Mouse (Mus musculus) liver, embryonic 16.5 days (tissue): ENCODE measurements around the gene Plpp3. TPM values are rescaled to one million over a fixed set of nuclear protein-coding genes. Genes with fewer than 3 reads are reported as not detected.

Experiments
- ATAC-seq: fragments of 200-750 bp; cut with Nextera tagmentation; 2 replicates; pipeline ENCODE4 v1.8.0; 2017; ENCODE audit warnings: low read depth, mild to moderate bottlenecking, moderate number of reproducible peaks, moderate library complexity
- H3K27ac ChIP-seq: fragments of 300-500 bp; sonication (generic); 2 replicates; pipeline ENCODE4 v1.5.1; 2014; ENCODE audit warnings: mild to moderate bottlenecking, low read length
- H3K27me3 ChIP-seq: fragments of 300-500 bp; sonication (generic); 2 replicates; pipeline ENCODE4 v1.6.1; 2014; ENCODE audit warnings: low read depth, low read length, mixed read lengths; ENCODE audit not compliant: control insufficient read depth, insufficient read depth
- H3K36me3 ChIP-seq: fragments of 300-500 bp; sonication (generic); 2 replicates; pipeline ENCODE4 v1.6.1; 2014; ENCODE audit warnings: mild to moderate bottlenecking; ENCODE audit not compliant: control insufficient read depth, insufficient read depth
- H3K4me1 ChIP-seq: fragments of 300-500 bp; sonication (generic); 2 replicates; pipeline ENCODE4 v1.6.1; 2014; ENCODE audit warnings: low read depth, low read length, mixed read lengths; ENCODE audit not compliant: control insufficient read depth
- H3K4me2 ChIP-seq: fragments of 300-500 bp; sonication (generic); 2 replicates; pipeline ENCODE4 v1.6.1; 2014; ENCODE audit warnings: low read depth, low read length, mixed read lengths
- H3K4me3 ChIP-seq: fragments of 300-500 bp; sonication (generic); 2 replicates; pipeline ENCODE4 v1.5.1; 2014; ENCODE audit warnings: low read depth, mild to moderate bottlenecking, low read length
- H3K9ac ChIP-seq: fragments of 300-500 bp; sonication (generic); 2 replicates; pipeline ENCODE4 v1.6.1; 2014; ENCODE audit warnings: low read depth, low read length
- H3K9me3 ChIP-seq: fragments of 300-500 bp; sonication (generic); replicated peaks from 2 replicates; pipeline ENCODE4 v1.6.1; 2016; ENCODE audit warnings: low read length; ENCODE audit not compliant: control insufficient read depth
- WGBS: fragments of 180-500 bp; shearing (Covaris S2); extraction: QIAGEN DNeasy Blood & Tissue Kit; methylation state at CpG from one replicate; pipeline ENCODE4 v1.1.7; 2014; ENCODE audit not compliant: insufficient replicate concordance; 5-methylcytosine and 5-hydroxymethylcytosine counted together
- polyA plus RNA-seq: library from polyadenylated mRNA; unstranded; fragments of >200 nt; fragmentation: Nextera tagmentation; extraction: Ambion mirVana; gene quantifications from 2 replicates; pipeline ENCODE4 v1.2.1, GENCODE M21; 2015

Plpp3 gene
- polyA plus RNA-seq, 1 experiment from 2014 or later: 21.2 TPM

DNA sequence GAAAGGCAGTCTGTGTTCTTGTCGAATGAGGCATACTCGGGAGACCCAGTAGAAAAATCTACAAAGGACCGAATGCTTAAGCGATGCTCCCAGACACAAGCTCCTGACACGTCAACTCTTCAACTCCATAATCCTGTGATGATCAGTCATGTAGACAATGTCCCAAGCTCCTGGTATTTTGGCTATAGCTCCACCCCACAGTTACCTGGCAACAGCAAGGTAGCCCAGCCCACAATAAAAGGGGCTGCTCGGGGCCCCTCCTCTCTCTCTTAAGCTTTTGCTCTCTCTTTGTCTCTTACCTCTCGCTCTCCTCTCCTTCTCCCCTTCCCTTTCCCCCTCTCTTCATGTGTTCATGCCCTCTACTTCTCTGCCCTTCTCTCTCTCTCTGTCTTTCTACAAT, 83.1 kb downstream of the Plpp3 start:
- 72% methylated on average over 7 of the region's 7 CpGs for WGBS

GRCm38 (mm10) chr4:105244931-105245330, 87.8 kb downstream of the Plpp3 start:
- no peak overlapping the region for H3K9ac ChIP-seq
- peak overlapping the region; percentile 41; the same call in 1 of the 2 replicates for H3K4me2 ChIP-seq
- H3K4me1 ChIP-seq: no peaks in the 10 kb centered on the region; the same call in 1 of the 2 replicates
- no peaks in the 10 kb centered on the region for H3K36me3 ChIP-seq
- no peaks in the 10 kb centered on the region; the same call in 1 of the 2 replicates for H3K27me3 ChIP-seq
- no peak overlapping the region for H3K27ac ChIP-seq
- no peak overlapping the region for H3K4me3 ChIP-seq
- no peak for ATAC-seq
- no peaks in the 10 kb centered on the region for H3K9me3 ChIP-seq
- WGBS: 58% methylated on average over 10 of the region's 10 CpGs

More for the DNA sequence above, 83.1 kb downstream of the Plpp3 start:
- Histone ChIP-seq H3K27ac (no peak overlapping the region), H3K4me2 (no peak overlapping the region), H3K4me3 (no peak overlapping the region), H3K9me3 (no peaks in the 10 kb centered on the region), H3K9ac (no peak overlapping the region), H3K36me3 (no peaks in the 10 kb centered on the region), H3K27me3 (no peaks in the 10 kb centered on the region; the same call in 1 of the 2 replicates), H3K4me1 (no peaks in the 10 kb centered on the region)
- no peak for ATAC-seq

- H3K27ac ChIP-seq: no peak overlapping the region
- peak; percentile 37; the same call in 1 of the 2 replicates for ATAC-seq
- peak overlapping the region; percentile 41 for H3K4me2 ChIP-seq
- no peaks in the 10 kb centered on the region for H3K9me3 ChIP-seq
- H3K4me1 ChIP-seq: no peaks in the 10 kb centered on the region; the same call in 1 of the 2 replicates
- no peak overlapping the region for H3K9ac ChIP-seq
- 7% methylated on average over 18 of the region's 18 CpGs for WGBS
- no peaks in the 10 kb centered on the region for H3K36me3 ChIP-seq
- H3K27me3 ChIP-seq: no peaks in the 10 kb centered on the region; the same call in 1 of the 2 replicates
- no peak overlapping the region for H3K4me3 ChIP-seq
Observed at GRCm38 (mm10) chr4:105245479-105245944, 88.4 kb downstream of the Plpp3 start.

GRCm38 (mm10) chr4:105246331-105246730, 89.2 kb downstream of the Plpp3 start:
- H3K9ac ChIP-seq: no peak overlapping the region
- H3K4me1 ChIP-seq: no peaks in the 10 kb centered on the region; the same call in 1 of the 2 replicates
- H3K36me3 ChIP-seq: no peaks in the 10 kb centered on the region
- no peak overlapping the region for H3K27ac ChIP-seq
- no peaks in the 10 kb centered on the region; the same call in 1 of the 2 replicates for H3K27me3 ChIP-seq
- no peak for ATAC-seq
- H3K9me3 ChIP-seq: no peaks in the 10 kb centered on the region
- no peak overlapping the region for H3K4me3 ChIP-seq
- 55% methylated on average over 7 of the region's 7 CpGs for WGBS
- H3K4me2 ChIP-seq: no peak overlapping the region

DNA sequence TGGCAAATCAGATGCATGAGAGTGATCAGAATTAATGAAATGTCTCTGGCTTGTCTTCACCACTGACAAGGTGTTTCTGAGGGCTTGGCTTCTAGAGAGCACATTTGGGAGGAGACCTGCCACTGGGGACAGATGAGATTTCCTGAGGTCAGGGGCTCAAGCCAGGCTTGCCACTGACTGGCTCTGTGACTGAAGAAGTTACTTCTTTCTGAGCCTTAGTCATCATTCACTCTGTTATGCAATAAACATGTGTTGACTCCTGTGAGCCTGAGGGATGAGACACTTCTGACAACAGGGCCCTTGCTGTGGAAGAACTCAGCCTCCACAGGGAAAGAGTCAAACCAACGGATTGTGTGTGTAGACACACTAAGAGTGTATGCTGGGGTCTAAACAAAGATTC, 91.0 kb downstream of the Plpp3 start:
- H3K27me3 ChIP-seq: no peaks in the 10 kb centered on the region
- ATAC-seq: no peak
- no peaks in the 10 kb centered on the region for H3K9me3 ChIP-seq
- H3K9ac ChIP-seq: no peak overlapping the region
- H3K4me3 ChIP-seq: no peak overlapping the region
- H3K4me2 ChIP-seq: no peak overlapping the region
- H3K36me3 ChIP-seq: no peaks in the 10 kb centered on the region
- no peaks in the 10 kb centered on the region; the same call in 1 of the 2 replicates for H3K4me1 ChIP-seq
- WGBS: 47% methylated on average over 1 of the region's 1 CpGs
- no peak overlapping the region for H3K27ac ChIP-seq

DNA sequence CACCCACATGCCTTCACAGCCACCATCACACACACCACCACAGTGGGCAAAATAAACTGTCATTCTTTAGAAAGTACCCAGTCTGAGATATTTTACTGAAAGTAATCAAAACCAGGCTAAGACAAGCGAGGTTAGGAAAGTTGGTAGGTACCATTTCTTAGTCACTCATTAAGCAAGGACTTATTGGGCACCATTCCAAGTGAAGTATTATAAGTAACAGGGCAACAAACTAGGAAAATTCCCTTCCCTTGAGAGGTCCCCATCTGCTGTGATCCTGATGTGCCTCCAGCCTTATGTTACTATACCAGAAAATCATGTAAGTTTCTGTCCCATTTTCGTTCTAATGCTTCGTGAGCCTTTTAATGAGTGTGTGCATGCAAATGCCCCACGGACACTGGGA, 92.1 kb downstream of the Plpp3 start:
- WGBS: 68% methylated on average over 4 of the region's 4 CpGs
- no peak for ATAC-seq

GRCm38 (mm10) chr4:105250946-105251345, 93.8 kb downstream of the Plpp3 start:
- ATAC-seq: no peak
- Histone ChIP-seq H3K27me3 (no peaks in the 10 kb centered on the region), H3K9me3 (no peaks in the 10 kb centered on the region), H3K4me1 (no peaks in the 10 kb centered on the region), H3K27ac (no peak overlapping the region), H3K4me3 (no peak overlapping the region), H3K9ac (no peak overlapping the region), H3K4me2 (no peak overlapping the region), H3K36me3 (no peaks in the 10 kb centered on the region)
- WGBS: 32% methylated on average over 3 of the region's 3 CpGs

More for the DNA sequence above, 92.1 kb downstream of the Plpp3 start:
- H3K27me3 ChIP-seq: no peaks in the 10 kb centered on the region
- no peaks in the 10 kb centered on the region for H3K36me3 ChIP-seq
- H3K27ac ChIP-seq: no peak overlapping the region
- no peak overlapping the region for H3K4me2 ChIP-seq
- H3K9ac ChIP-seq: no peak overlapping the region
- H3K9me3 ChIP-seq: no peaks in the 10 kb centered on the region
- no peaks in the 10 kb centered on the region; the same call in 1 of the 2 replicates for H3K4me1 ChIP-seq
- H3K4me3 ChIP-seq: no peak overlapping the region

GRCm38 (mm10) chr4:105252044-105252443, 94.9 kb downstream of the Plpp3 start:
- no peak overlapping the region for H3K4me2 ChIP-seq
- no peak overlapping the region for H3K9ac ChIP-seq
- H3K27me3 ChIP-seq: no peaks in the 10 kb centered on the region
- H3K4me1 ChIP-seq: no peaks in the 10 kb centered on the region
- H3K36me3 ChIP-seq: no peaks in the 10 kb centered on the region
- WGBS: 41% methylated on average over 3 of the region's 3 CpGs
- no peak overlapping the region for H3K27ac ChIP-seq
- no peak overlapping the region for H3K4me3 ChIP-seq
- no peaks in the 10 kb centered on the region for H3K9me3 ChIP-seq
- no peak for ATAC-seq

- H3K9me3 ChIP-seq: no peaks in the 10 kb centered on the region
- 55% methylated on average over 5 of the region's 5 CpGs for WGBS
- ATAC-seq: no peak
- no peak overlapping the region for H3K27ac ChIP-seq
- H3K4me1 ChIP-seq: no peaks in the 10 kb centered on the region
- H3K4me2 ChIP-seq: no peak overlapping the region
- H3K4me3 ChIP-seq: no peak overlapping the region
- H3K36me3 ChIP-seq: no peaks in the 10 kb centered on the region
- no peaks in the 10 kb centered on the region for H3K27me3 ChIP-seq
- H3K9ac ChIP-seq: no peak overlapping the region
Observed at GRCm38 (mm10) chr4:105252571-105253200, 95.5 kb downstream of the Plpp3 start.
